Mouse (Mus musculus) Muller cell, postnatal 12 days (primary cell): ENCODE measurements around the gene Cacna2d2.

Experiments used
- DNase-seq: peaks from one replicate; pipeline ENCODE4 v3.0.0-alpha.2; 2015; ENCODE audit errors: inconsistent ontology term

Cacna2d2 gene

DNA sequence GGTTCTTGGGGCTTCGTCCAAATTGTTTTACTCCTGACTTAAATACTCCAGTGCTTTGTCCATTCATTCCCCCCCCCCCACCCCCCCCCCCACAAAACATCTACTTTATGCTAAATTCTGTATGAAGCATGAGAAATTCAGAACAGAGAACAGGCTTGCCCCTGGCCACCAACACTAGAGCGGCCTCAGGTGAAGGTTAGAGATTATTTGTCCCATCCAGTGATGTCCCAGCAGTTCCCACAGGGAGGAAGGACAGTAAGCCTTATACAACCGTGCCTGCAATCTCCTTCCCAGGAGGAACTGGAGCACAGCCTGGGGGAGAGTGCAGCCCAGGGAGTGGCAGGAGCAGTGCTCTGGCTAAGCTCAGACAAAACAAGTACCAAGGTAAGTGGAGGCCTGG, 179.2 kb downstream of the Cacna2d2 start, which contains the start of gene Naa80:
Gene Naa80, plus strand, starts transcription at position 301 of the 400 bp plus-strand sequence.
- DNase-seq = no peak
